Mouse (Mus musculus) heart, embryonic 13.5 days (tissue): Measurements from ENCODE around the gene Pced1b. TPM values are rescaled to one million over a fixed set of nuclear protein-coding genes. Genes with fewer than 3 reads are reported as not detected.

ENCODE experiments used
- ATAC-seq: fragments of 200-750 bp; cut with Nextera tagmentation; 2 replicates; pipeline ENCODE4 v1.8.0; 2017; ENCODE audit warnings: moderate TSS enrichment; ENCODE audit not compliant: insufficient number of reproducible peaks, low FRiP score, low TSS enrichment; ENCODE audit errors: extremely low read depth
- H3K27ac ChIP-seq: fragments of 300-500 bp; sonication (generic); replicated peaks from 2 replicates; pipeline ENCODE4 v1.5.1; 2015; ENCODE audit warnings: moderate library complexity, mild to moderate bottlenecking, inconsistent platforms
- H3K27me3 ChIP-seq: fragments of 300-500 bp; sonication (generic); replicated peaks from 2 replicates; pipeline ENCODE4 v1.6.1; 2015; ENCODE audit warnings: mild to moderate bottlenecking, inconsistent platforms
- H3K36me3 ChIP-seq: fragments of 300-500 bp; sonication (generic); 2 replicates; pipeline ENCODE4 v1.6.1; 2015; ENCODE audit warnings: mild to moderate bottlenecking, inconsistent platforms
- H3K4me1 ChIP-seq: fragments of 300-500 bp; sonication (generic); 2 replicates; pipeline ENCODE4 v1.6.1; 2015; ENCODE audit warnings: inconsistent platforms
- H3K4me2 ChIP-seq: fragments of 300-500 bp; sonication (generic); 2 replicates; pipeline ENCODE4 v1.6.1; 2015; ENCODE audit warnings: inconsistent platforms, mild to moderate bottlenecking, moderate library complexity
- H3K4me3 ChIP-seq: fragments of 300-500 bp; sonication (generic); 2 replicates; pipeline ENCODE4 v1.5.1; 2015; ENCODE audit warnings: moderate library complexity, mild to moderate bottlenecking, inconsistent platforms
- H3K9ac ChIP-seq: fragments of 300-500 bp; sonication (generic); 2 replicates; pipeline ENCODE4 v1.6.1; 2015; ENCODE audit warnings: inconsistent platforms, mild to moderate bottlenecking, moderate library complexity
- H3K9me3 ChIP-seq: fragments of 300-500 bp; sonication (generic); 2 replicates; pipeline ENCODE4 v1.6.1; 2016; ENCODE audit warnings: inconsistent platforms
- WGBS: fragments of 180-500 bp; shearing (Covaris S2); methylation state at CpG from one replicate; pipeline ENCODE4 v1.1.7; 2015; ENCODE audit warnings: mixed read lengths; 5-methylcytosine and 5-hydroxymethylcytosine counted together
- polyA plus RNA-seq: library from polyadenylated mRNA; unstranded; fragments of >200 nt; fragmentation: Nextera tagmentation; extraction: Ambion mirVana; gene quantifications from 2 replicates; pipeline ENCODE4 v1.2.1, GENCODE M21; 2015

The Pced1b gene
- polyA plus RNA-seq, 1 experiment from 2014 or later, result 2.5 TPM

- Histone ChIP-seq H3K9me3 (peaks cover 15% of the 10 kb centered on the region), H3K4me3 (no peak overlapping the region), H3K4me2 (no peak overlapping the region), H3K27me3 (no peaks in the 10 kb centered on the region), H3K9ac (no peak overlapping the region), H3K36me3 (no peaks in the 10 kb centered on the region), H3K27ac (no peak overlapping the region), H3K4me1 (no peaks in the 10 kb centered on the region)
- no peak for ATAC-seq
- 20% methylated on average over 7 of the region's 7 CpGs for WGBS
These were observed 11.7 kb upstream of the Pced1b start for GRCm38 (mm10) chr15:97235183-97235582.

GRCm38 (mm10) chr15:97236943-97237342 lies 10.0 kb upstream of the Pced1b start:
- Histone ChIP-seq H3K9ac (no peak overlapping the region), H3K27me3 (no peaks in the 10 kb centered on the region), H3K4me2 (no peak overlapping the region), H3K4me1 (no peaks in the 10 kb centered on the region), H3K36me3 (no peaks in the 10 kb centered on the region), H3K27ac (no peak overlapping the region), H3K9me3 (peaks cover 5% of the 10 kb centered on the region; the same call in 1 of the 2 replicates), H3K4me3 (no peak overlapping the region)
- 34% methylated on average over 9 of the region's 9 CpGs for WGBS
- ATAC-seq, result no peak

GRCm38 (mm10) chr15:97245392-97245791 lies 1.5 kb upstream of the Pced1b start:
- H3K4me3 ChIP-seq, result peak overlapping the region; percentile 78; the same call in 1 of the 2 replicates

GRCm38 (mm10) chr15:97246256-97246655 lies 651 bp upstream of the Pced1b start:
- Histone ChIP-seq H3K27ac (no peak overlapping the region), H3K27me3 (peaks cover 37% of the 10 kb centered on the region), H3K4me1 (peaks cover 20% of the 10 kb centered on the region), H3K36me3 (no peaks in the 10 kb centered on the region), H3K9ac (peak overlapping the region; percentile 90), H3K9me3 (no peaks in the 10 kb centered on the region), H3K4me2 (peak overlapping the region; percentile 88), H3K4me3 (peak overlapping the region; percentile 78)
- ATAC-seq, result no peak
- WGBS, result 24% methylated on average over 14 of the region's 14 CpGs

More at GRCm38 (mm10) chr15:97245392-97245791, 1.5 kb upstream of the Pced1b start:
- 50% methylated on average over 18 of the region's 18 CpGs for WGBS
- no peaks in the 10 kb centered on the region for H3K9me3 ChIP-seq
- no peak overlapping the region for H3K9ac ChIP-seq
- ATAC-seq, result no peak
- H3K4me2 ChIP-seq, result peak overlapping the region; percentile 88
- H3K36me3 ChIP-seq, result no peaks in the 10 kb centered on the region
- H3K27ac ChIP-seq, result no peak overlapping the region
- H3K27me3 ChIP-seq, result peaks cover 37% of the 10 kb centered on the region
- H3K4me1 ChIP-seq, result peaks cover 20% of the 10 kb centered on the region

- peaks cover 20% of the 10 kb centered on the region for H3K4me1 ChIP-seq
- 2% methylated on average over 10 of the region's 14 CpGs for WGBS
- ATAC-seq, result no peak
These were observed 869 bp downstream of the Pced1b start for GRCm38 (mm10) chr15:97247791-97248161.

DNA sequence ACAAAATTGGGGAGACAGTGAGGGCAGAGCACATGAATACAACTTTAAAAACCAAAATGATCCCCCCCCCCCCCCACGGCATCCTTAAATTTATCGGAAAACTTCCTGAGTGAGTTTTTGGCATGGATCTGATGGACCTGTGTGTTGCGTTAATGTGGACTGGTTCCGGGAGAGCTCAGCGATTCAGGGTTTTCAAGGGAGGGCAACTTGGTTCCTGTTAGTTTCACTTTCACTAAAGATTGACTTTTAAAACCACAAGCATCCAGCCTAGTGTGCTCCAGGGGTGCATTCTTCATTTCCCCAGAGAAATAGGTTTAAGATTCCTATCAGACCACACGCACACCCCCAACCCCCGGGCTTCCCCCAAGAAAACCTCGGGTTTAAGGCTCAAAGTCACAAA lies 1.4 kb downstream of the Pced1b start:
- peak overlapping the region; percentile 71; the same call in 1 of the 2 replicates for H3K27ac ChIP-seq
- ATAC-seq, result no peak
- H3K36me3 ChIP-seq, result no peaks in the 10 kb centered on the region
- peak overlapping the region; percentile 90 for H3K9ac ChIP-seq
- peak overlapping the region; percentile 88 for H3K4me2 ChIP-seq
- peaks cover 34% of the 10 kb centered on the region for H3K27me3 ChIP-seq
- WGBS, result 34% methylated on average over 8 of the region's 8 CpGs
- H3K4me3 ChIP-seq, result peak overlapping the region; percentile 78
- H3K9me3 ChIP-seq, result no peaks in the 10 kb centered on the region
- peaks cover 20% of the 10 kb centered on the region for H3K4me1 ChIP-seq

More at GRCm38 (mm10) chr15:97247791-97248161, 869 bp downstream of the Pced1b start:
- peaks cover 37% of the 10 kb centered on the region for H3K27me3 ChIP-seq
- peak overlapping the region; percentile 71 for H3K27ac ChIP-seq
- H3K9ac ChIP-seq, result peak overlapping the region; percentile 90
- no peaks in the 10 kb centered on the region for H3K36me3 ChIP-seq
- H3K4me3 ChIP-seq, result peak overlapping the region; percentile 78
- H3K9me3 ChIP-seq, result no peaks in the 10 kb centered on the region
- H3K4me2 ChIP-seq, result peak overlapping the region; percentile 88

DNA sequence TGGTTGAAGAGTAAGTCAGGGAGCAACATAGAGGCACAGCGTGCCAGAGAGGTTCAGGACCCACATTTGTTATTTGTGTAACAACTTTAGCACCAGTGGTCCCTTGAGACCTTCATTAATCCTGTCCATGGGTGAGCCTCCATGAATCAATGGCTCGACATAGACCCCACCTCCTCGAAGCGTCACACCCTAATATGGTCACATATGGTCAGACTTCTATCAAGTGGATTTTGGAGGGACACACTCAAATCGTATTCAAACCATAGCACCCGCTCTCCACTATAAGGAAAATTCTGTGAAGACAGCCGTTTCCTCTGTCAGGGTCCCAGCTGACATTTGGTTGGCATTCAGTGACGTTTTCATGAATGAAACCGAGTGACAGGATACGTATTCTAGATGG lies 2.4 kb downstream of the Pced1b start:
- 89% methylated on average over 10 of the region's 10 CpGs for WGBS
- no peaks in the 10 kb centered on the region for H3K36me3 ChIP-seq
- H3K9ac ChIP-seq, result no peak overlapping the region
- no peak overlapping the region for H3K4me2 ChIP-seq
- no peaks in the 10 kb centered on the region for H3K9me3 ChIP-seq
- H3K4me3 ChIP-seq, result no peak overlapping the region
- H3K27ac ChIP-seq, result no peak overlapping the region
- ATAC-seq, result no peak
- peaks cover 20% of the 10 kb centered on the region for H3K4me1 ChIP-seq
- peaks cover 24% of the 10 kb centered on the region for H3K27me3 ChIP-seq

- 69% methylated on average over 8 of the region's 8 CpGs for WGBS
- no peak for ATAC-seq
- no peaks in the 10 kb centered on the region for H3K27me3 ChIP-seq
These were observed 5.7 kb downstream of the Pced1b start for GRCm38 (mm10) chr15:97252493-97253034.

DNA sequence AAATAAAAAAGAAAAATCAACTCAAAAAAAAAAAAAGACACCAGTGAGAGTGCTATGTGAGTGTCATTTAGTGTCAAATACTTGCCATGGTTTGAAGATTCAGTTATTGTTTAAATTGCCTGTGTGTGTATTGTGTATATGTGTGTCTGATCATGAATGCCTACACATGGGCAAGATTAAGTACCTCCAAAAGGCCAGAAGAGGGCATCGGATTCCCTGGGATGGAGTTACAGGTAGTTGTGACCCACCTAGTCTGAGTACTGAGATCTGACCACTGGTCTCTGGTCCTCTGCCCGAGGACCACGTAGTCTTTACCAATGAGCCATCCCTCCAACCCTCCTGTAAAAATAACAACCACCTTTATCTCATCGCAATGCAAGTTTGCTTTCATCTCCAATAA lies 7.5 kb downstream of the Pced1b start:
- Histone ChIP-seq H3K27me3 (no peaks in the 10 kb centered on the region), H3K4me3 (no peak overlapping the region), H3K27ac (no peak overlapping the region), H3K4me1 (peaks cover 5% of the 10 kb centered on the region; the same call in 1 of the 2 replicates), H3K4me2 (no peak overlapping the region), H3K9ac (no peak overlapping the region), H3K9me3 (no peaks in the 10 kb centered on the region), H3K36me3 (no peaks in the 10 kb centered on the region)
- WGBS, result 85% methylated on average over 4 of the region's 4 CpGs
- ATAC-seq, result no peak

More at GRCm38 (mm10) chr15:97252493-97253034, 5.7 kb downstream of the Pced1b start:
- no peak overlapping the region for H3K4me3 ChIP-seq
- peaks cover 13% of the 10 kb centered on the region for H3K4me1 ChIP-seq
- H3K4me2 ChIP-seq, result no peak overlapping the region
- H3K9ac ChIP-seq, result no peak overlapping the region
- H3K9me3 ChIP-seq, result no peaks in the 10 kb centered on the region
- H3K36me3 ChIP-seq, result no peaks in the 10 kb centered on the region
- no peak overlapping the region for H3K27ac ChIP-seq

DNA sequence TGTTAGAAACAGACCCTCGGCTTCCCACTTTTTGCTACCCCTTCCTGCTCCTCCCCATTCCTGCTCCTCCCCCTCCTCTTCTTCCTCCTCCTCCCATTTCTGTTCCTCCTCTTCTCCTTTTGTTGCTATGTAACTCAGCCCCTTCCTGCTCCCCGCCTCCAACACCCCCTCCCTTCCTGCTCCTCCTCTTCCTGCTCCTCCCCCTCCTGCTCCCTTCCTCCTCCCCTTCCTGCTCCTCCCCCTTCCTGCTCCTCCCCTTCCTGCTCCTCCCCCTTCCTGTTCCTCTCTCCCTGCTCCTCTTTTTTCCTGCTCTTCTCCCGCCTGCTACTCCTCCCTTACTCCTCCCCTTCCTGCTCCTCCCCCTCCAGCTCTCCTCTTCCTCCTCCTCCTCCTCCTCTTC lies 8.9 kb downstream of the Pced1b start:
- ATAC-seq, result no peak
- Histone ChIP-seq H3K36me3 (no peaks in the 10 kb centered on the region), H3K27ac (no peak overlapping the region), H3K4me3 (no peak overlapping the region), H3K4me2 (no peak overlapping the region), H3K4me1 (peaks cover 5% of the 10 kb centered on the region; the same call in 1 of the 2 replicates), H3K9me3 (no peaks in the 10 kb centered on the region), H3K9ac (no peak overlapping the region), H3K27me3 (no peaks in the 10 kb centered on the region)
- 67% methylated on average over 3 of the region's 3 CpGs for WGBS

DNA sequence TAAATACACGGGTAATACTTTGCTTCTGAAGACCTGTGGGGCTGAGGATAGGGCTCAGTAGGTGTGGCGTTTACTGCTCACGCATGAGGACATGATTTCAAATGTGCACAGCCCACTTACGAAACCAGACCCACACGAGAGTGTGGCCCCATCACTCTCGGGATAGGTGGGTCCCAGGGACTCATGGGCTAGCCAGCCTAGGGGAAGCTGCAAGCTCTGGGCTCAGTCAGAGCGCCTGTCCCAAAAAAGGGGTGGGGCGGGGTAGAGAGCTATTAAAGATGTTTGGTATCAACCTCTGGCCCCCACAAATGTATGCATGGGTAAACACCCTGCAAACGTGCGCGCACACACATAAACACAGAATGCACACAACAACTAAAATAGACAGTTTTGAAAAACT lies 9.5 kb downstream of the Pced1b start:
- WGBS, result 84% methylated on average over 11 of the region's 11 CpGs
- peaks cover 5% of the 10 kb centered on the region; the same call in 1 of the 2 replicates for H3K4me1 ChIP-seq
- no peak overlapping the region for H3K4me2 ChIP-seq
- H3K36me3 ChIP-seq, result no peaks in the 10 kb centered on the region
- ATAC-seq, result no peak
- H3K27me3 ChIP-seq, result no peaks in the 10 kb centered on the region
- H3K4me3 ChIP-seq, result no peak overlapping the region
- no peak overlapping the region for H3K9ac ChIP-seq
- H3K9me3 ChIP-seq, result no peaks in the 10 kb centered on the region
- no peak overlapping the region for H3K27ac ChIP-seq

DNA sequence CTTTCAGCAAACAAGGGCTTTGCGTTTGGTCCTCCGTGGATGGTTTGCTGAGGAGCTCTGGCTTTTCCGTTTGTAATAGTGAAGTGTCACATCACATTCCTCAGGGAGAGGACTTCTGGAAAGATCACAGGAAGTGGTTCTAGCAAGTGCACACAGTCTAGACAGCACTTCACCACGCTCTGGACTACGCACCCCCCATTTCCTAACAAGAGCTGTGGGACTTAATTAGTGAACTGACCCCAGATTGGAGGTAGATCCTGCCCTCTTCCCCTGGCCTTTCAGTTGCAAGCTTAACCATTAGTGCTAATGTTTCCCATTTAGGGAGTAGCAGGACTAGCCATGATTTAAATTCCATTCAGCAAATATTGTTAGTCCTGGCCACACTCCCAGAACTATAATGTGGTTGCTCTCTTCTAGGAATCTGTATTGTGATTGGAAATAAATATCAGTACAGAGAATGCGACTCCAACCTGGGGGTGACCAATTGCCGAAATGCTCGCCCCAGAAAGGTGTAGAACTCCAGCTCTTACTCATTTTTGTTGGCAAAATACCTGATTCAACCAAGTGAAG lies 10.4 kb downstream of the Pced1b start:
- H3K4me3 ChIP-seq, result no peak overlapping the region
- H3K9me3 ChIP-seq, result no peaks in the 10 kb centered on the region
- no peak for ATAC-seq
- no peaks in the 10 kb centered on the region for H3K27me3 ChIP-seq
- no peak overlapping the region for H3K27ac ChIP-seq
- H3K4me2 ChIP-seq, result no peak overlapping the region
- WGBS, result 54% methylated on average over 8 of the region's 8 CpGs
- no peaks in the 10 kb centered on the region for H3K36me3 ChIP-seq
- peaks cover 5% of the 10 kb centered on the region; the same call in 1 of the 2 replicates for H3K4me1 ChIP-seq
- H3K9ac ChIP-seq, result no peak overlapping the region
